Mouse (Mus musculus): ENCODE measurements around the gene Myl9.

- TF ChIP-seq CTCF (conservative IDR thresholded peaks at IDR 0.05; ENCODE audit: low read length) (no peak), POU5F1 (IDR thresholded peaks at IDR 0.05; ENCODE audit: borderline replicate concordance, low read length) (no peak)
Observed at GRCm38 (mm10) chr2:156756937-156757336, 18.3 kb upstream of the Myl9 start.
